Mouse (Mus musculus) heart, embryonic 15.5 days (tissue): ENCODE results near the gene Gm5868. TPM values are rescaled to one million over a fixed set of nuclear protein-coding genes. Genes with fewer than 3 reads are reported as not detected.
"Not testable (repeated sequence)": the region's sequence is repeated elsewhere in the genome, so short reads cannot be mapped to it uniquely, and the experiment has no call there.

Experiments
- ATAC-seq: fragments of 200-750 bp; cut with Nextera tagmentation; replicated peaks from 2 replicates; pipeline ENCODE4 v1.8.0; 2017; ENCODE audit warnings: low read depth, moderate TSS enrichment; ENCODE audit not compliant: insufficient number of reproducible peaks, insufficient read depth, low FRiP score
- H3K27ac ChIP-seq: fragments of 300-500 bp; sonication (generic); 2 replicates; pipeline ENCODE4 v1.5.1; 2015; ENCODE audit warnings: mild to moderate bottlenecking, inconsistent platforms
- H3K27me3 ChIP-seq: fragments of 300-500 bp; sonication (generic); 2 replicates; pipeline ENCODE4 v1.6.1; 2015; ENCODE audit warnings: inconsistent platforms
- H3K36me3 ChIP-seq: fragments of 300-500 bp; sonication (generic); 2 replicates; pipeline ENCODE4 v1.6.1; 2015; ENCODE audit warnings: mild to moderate bottlenecking, inconsistent platforms
- H3K4me1 ChIP-seq: fragments of 300-500 bp; sonication (generic); replicated peaks from 2 replicates; pipeline ENCODE4 v1.6.1; 2015; ENCODE audit warnings: inconsistent platforms
- H3K4me2 ChIP-seq: fragments of 300-500 bp; sonication (generic); 2 replicates; pipeline ENCODE4 v1.6.1; 2015; ENCODE audit warnings: inconsistent platforms, mild to moderate bottlenecking, moderate library complexity
- H3K4me3 ChIP-seq: fragments of 300-500 bp; sonication (generic); 2 replicates; pipeline ENCODE4 v1.5.1; 2015; ENCODE audit warnings: mild to moderate bottlenecking, inconsistent platforms
- H3K9ac ChIP-seq: fragments of 300-500 bp; sonication (generic); 2 replicates; pipeline ENCODE4 v1.6.1; 2015; ENCODE audit warnings: mild to moderate bottlenecking, inconsistent platforms
- H3K9me3 ChIP-seq: fragments of 300-500 bp; sonication (generic); replicated peaks from 2 replicates; pipeline ENCODE4 v1.6.1; 2016; ENCODE audit warnings: inconsistent platforms
- WGBS: fragments of 180-500 bp; shearing (Covaris S2); methylation state at CpG from one replicate; pipeline ENCODE4 v1.1.7; 2015; ENCODE audit warnings: mixed read lengths; 5-methylcytosine and 5-hydroxymethylcytosine counted together
- polyA plus RNA-seq: library from polyadenylated mRNA; unstranded; fragments of >200 nt; fragmentation: Nextera tagmentation; extraction: Ambion mirVana; gene quantifications from 2 replicates; pipeline ENCODE4 v1.2.1, GENCODE M21; 2015

The Gm5868 gene
- 0.10 and 0.15 TPM in 2 replicates for polyA plus RNA-seq

DNA sequence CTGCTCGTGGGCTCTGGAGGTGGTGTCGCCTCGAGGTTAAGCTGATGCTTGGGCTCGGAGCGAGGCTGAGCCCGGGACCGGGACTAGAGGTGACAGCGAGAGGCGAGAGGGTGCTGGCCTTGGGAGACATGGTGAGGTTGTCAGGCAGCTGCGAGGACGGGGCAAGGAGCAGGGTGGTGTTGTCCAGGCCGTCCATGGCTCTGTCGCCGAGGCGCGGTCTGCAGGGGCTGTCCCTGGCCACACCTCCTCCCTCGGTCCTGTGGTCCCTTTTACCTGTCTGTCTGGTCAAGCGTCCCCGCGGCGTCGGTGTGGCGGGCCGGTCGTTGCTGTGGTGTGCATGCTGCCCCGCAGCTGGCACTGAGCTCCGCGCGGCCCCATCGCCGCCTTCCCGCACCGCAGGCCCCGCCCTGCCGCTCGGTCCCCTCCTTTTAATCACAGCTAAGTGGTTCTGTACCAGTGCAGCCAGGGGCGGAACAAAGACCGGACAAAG is at the start of gene Gm5868:
TSS of gene Gm5868 (minus strand) at position 360 of the 490 bp plus-strand sequence.
- peak within 1 kb of the TSS; percentile 47 for H3K4me3 ChIP-seq
- WGBS = 4% methylated on average over 36 of the region's 38 CpGs
- no peak within 1 kb of the TSS for H3K9ac ChIP-seq
- H3K27ac ChIP-seq = no peak within 1 kb of the TSS
- no peaks in the 10 kb centered on the region for H3K9me3 ChIP-seq
- H3K4me2 ChIP-seq = peak within 1 kb of the TSS; percentile 85
- 0 out of 2 replicates have a peak, but pooled peaks have one; percentile 14 for ATAC-seq
- no peaks in the 10 kb centered on the region for H3K36me3 ChIP-seq
- H3K4me1 ChIP-seq = peaks cover 6% of the 10 kb centered on the region
- peaks cover 25% of the 10 kb centered on the region for H3K27me3 ChIP-seq

DNA sequence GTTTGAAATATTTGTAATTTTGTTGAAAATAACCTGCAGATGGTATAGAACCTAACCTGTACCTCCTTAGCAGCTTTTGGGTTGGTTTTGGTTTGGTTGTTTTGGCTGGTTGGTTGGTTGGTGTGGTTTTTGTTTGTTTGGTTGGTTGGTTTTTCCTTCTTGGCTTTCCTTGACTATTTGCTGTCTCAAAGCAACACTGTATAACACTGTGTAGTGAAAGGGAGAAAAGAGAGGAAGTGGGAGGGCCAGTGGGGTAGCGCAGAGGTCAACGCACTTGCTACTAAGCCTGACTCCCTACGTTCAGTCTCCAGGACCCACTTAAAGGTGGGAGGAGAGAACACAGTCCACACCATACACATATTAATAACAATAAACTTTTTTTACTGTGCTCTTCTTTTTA is 49.2 kb upstream of the Gm5868 start:
- Histone ChIP-seq H3K9ac (no peak overlapping the region), H3K27ac (no peak overlapping the region), H3K36me3 (no peaks in the 10 kb centered on the region), H3K4me3 (no peak overlapping the region), H3K4me1 (no peaks in the 10 kb centered on the region), H3K4me2 (no peak overlapping the region), H3K9me3 (no peaks in the 10 kb centered on the region), H3K27me3 (no peaks in the 10 kb centered on the region)
- ATAC-seq = no peak
- 78% methylated on average over 3 of the region's 3 CpGs for WGBS

DNA sequence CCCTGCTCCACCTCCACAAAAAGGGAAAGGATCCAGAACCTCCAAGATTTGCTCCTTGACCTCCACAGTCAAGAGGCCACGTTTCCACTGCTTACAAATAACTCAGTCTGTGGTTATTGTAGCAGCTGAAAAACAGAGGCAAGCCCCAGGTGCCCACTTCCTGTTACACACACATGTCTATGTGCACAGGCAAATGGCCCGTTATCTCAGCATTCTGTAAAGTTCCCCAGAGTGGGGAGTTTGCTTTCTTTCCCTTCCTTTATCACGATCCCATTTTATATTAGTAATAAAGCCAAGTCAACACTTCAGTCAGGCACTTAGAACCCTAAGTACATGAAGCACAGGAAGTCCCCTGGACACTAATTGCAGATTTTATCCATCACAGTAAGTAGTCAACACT is 48.8 kb upstream of the Gm5868 start:
- Histone ChIP-seq H3K4me2 (no peak overlapping the region), H3K27ac (no peak overlapping the region), H3K36me3 (no peaks in the 10 kb centered on the region), H3K9ac (no peak overlapping the region), H3K27me3 (no peaks in the 10 kb centered on the region), H3K4me1 (no peaks in the 10 kb centered on the region), H3K4me3 (no peak overlapping the region), H3K9me3 (no peaks in the 10 kb centered on the region)
- ATAC-seq = no peak
- 46% methylated on average over 3 of the region's 3 CpGs for WGBS

DNA sequence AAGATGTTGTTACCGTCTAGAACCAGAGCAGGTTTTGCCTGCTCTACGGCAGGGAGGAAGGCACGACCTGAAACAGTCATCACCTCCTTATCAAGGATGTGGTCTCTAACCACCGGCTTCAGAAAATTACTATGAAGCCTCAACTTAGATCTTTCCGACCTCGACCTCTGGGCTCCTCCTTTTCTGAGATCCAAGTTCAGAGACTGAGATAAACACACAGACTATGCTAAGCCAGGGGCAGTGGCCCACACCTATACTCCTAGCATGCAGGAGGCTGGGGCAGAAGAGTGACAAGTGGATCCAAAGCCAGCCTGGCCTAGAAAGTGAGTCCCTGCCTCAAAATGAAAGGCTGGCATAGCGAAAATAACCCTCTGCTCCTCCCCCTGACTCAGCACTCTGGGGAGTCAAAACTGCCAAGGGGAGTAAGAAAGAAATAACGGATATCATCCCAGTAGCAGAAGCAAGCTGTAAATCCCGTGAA is 47.5 kb upstream of the Gm5868 start:
- no peaks in the 10 kb centered on the region for H3K9me3 ChIP-seq
- H3K4me3 ChIP-seq = no peak overlapping the region
- WGBS = 64% methylated on average over 9 of the region's 9 CpGs
- no peak overlapping the region for H3K4me2 ChIP-seq
- no peak overlapping the region for H3K27ac ChIP-seq
- no peaks in the 10 kb centered on the region for H3K36me3 ChIP-seq
- H3K9ac ChIP-seq = no peak overlapping the region
- no peak for ATAC-seq
- no peaks in the 10 kb centered on the region for H3K27me3 ChIP-seq
- no peaks in the 10 kb centered on the region for H3K4me1 ChIP-seq

DNA sequence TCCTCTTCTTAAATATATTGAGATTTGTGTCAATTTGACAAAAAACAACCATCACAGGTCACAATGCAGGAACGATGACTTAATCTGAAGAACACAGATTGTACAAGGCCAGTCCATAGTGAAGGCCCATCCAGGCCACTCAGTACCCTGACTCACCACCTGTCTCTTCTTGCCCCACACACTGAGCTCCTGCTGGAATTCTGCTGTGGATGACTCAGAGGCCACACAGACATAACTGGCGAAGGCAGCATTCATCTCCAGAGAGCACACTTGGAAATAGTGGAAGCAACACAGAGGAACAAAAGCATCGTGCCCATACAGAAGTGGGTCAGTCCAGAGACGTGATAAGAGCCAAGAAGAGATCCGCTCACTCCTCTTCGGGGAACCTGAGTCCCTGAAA is 42.7 kb upstream of the Gm5868 start:
- WGBS = 69% methylated on average over 6 of the region's 6 CpGs
- Histone ChIP-seq H3K4me3 (no peak overlapping the region), H3K4me1 (no peaks in the 10 kb centered on the region), H3K27ac (no peak overlapping the region), H3K4me2 (no peak overlapping the region), H3K9me3 (no peaks in the 10 kb centered on the region), H3K9ac (no peak overlapping the region), H3K27me3 (no peaks in the 10 kb centered on the region), H3K36me3 (no peaks in the 10 kb centered on the region)
- ATAC-seq = no peak

DNA sequence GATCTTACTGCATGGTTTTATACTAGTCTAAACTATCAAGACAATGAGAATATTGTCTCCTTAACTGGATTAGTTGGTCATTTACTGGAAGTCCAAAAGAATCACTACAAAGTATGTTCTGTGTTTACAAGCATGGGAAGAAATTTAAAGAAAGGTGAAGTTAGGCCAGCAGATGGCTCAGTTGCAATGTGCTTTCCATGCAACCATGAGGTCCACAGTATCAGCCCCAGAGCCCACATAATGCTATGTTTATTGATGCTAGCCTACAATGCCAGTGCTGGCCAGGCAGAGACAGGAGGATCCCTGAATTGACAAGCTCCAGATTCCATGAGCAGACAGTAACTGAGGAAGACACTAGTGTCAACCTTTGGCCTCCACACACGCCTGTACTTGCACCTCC is 33.7 kb upstream of the Gm5868 start:
- H3K9ac ChIP-seq = no peak overlapping the region
- H3K9me3 ChIP-seq = no peaks in the 10 kb centered on the region
- H3K36me3 ChIP-seq = no peaks in the 10 kb centered on the region
- H3K4me1 ChIP-seq = no peaks in the 10 kb centered on the region
- H3K27ac ChIP-seq = no peak overlapping the region
- H3K4me2 ChIP-seq = no peak overlapping the region
- WGBS = 72% methylated on average over 1 of the region's 1 CpGs
- H3K4me3 ChIP-seq = no peak overlapping the region
- no peaks in the 10 kb centered on the region for H3K27me3 ChIP-seq
- no peak for ATAC-seq

DNA sequence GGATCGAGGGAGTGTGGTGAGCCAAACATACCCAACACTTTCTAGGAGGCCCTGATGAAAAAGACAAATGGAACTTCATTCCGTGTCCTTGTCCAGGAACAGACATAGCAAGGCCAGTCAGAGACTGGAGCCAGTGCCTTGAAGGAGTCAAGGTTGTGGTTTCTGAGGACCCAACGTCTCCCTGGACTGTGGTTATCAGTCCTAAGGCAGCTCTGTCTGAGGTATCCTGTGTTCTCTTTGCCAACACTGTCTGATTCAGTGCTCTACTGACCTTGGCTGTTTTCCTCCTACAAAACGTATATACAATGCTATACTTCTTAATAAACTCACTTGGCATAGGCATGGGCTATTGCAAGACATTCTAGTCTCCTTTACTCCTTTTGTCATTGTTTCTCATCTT is 30.1 kb upstream of the Gm5868 start:
- Histone ChIP-seq H3K27me3 (no peaks in the 10 kb centered on the region), H3K36me3 (no peaks in the 10 kb centered on the region), H3K4me3 (no peak overlapping the region), H3K27ac (no peak overlapping the region), H3K4me2 (no peak overlapping the region), H3K4me1 (no peaks in the 10 kb centered on the region), H3K9ac (no peak overlapping the region), H3K9me3 (no peaks in the 10 kb centered on the region)
- no peak for ATAC-seq
- 68% methylated on average over 4 of the region's 4 CpGs for WGBS

DNA sequence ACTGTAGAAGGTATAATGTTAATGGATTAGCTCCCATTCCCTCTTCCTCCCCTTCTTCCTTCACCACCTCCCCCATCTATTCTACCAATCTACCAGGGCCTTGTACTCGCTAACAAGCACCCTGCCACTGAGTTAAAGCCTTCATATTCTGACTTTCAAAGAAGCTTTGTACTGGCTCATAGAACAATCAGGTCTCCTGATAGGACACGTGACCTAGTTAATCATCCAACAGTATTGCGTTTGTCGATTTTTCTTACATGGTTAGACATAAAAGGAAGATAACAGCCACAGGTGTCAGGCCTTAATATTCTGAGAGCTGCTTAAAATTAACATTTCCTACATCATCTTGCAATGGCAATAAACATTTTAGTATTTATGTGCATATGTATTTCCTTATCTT is 15.8 kb upstream of the Gm5868 start:
- WGBS = 86% methylated on average over 4 of the region's 4 CpGs
- ATAC-seq = no peak
- Histone ChIP-seq H3K36me3 (no peaks in the 10 kb centered on the region), H3K4me2 (no peak overlapping the region), H3K27me3 (no peaks in the 10 kb centered on the region), H3K9me3 (no peaks in the 10 kb centered on the region), H3K27ac (no peak overlapping the region), H3K4me1 (no peaks in the 10 kb centered on the region), H3K9ac (no peak overlapping the region), H3K4me3 (no peak overlapping the region)

DNA sequence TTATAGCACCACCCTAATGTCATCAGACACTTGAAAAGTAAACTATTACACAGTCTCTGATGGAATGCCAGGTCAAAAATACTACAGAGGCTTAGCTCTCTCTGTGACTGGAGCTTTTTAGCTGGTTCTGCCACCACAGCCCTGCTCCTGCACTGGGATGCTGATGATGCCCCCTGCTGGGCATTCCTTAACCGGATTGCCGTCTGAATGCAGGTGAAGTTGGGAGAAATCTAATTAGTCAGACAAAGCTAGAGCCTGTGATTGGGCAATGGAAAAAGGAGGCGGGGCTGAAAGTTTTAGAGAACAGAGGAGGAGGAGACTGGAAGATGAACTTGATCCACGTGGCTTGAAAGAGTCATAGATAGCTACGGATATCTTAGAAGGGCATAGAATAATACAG is 13.7 kb upstream of the Gm5868 start:
- no peaks in the 10 kb centered on the region for H3K4me1 ChIP-seq
- 16% methylated on average over 5 of the region's 5 CpGs for WGBS
- H3K27me3 ChIP-seq = no peaks in the 10 kb centered on the region
- no peak overlapping the region for H3K9ac ChIP-seq
- H3K36me3 ChIP-seq = no peaks in the 10 kb centered on the region
- no peaks in the 10 kb centered on the region for H3K9me3 ChIP-seq
- no peak overlapping the region for H3K4me2 ChIP-seq
- H3K27ac ChIP-seq = no peak overlapping the region
- no peak for ATAC-seq
- H3K4me3 ChIP-seq = no peak overlapping the region

DNA sequence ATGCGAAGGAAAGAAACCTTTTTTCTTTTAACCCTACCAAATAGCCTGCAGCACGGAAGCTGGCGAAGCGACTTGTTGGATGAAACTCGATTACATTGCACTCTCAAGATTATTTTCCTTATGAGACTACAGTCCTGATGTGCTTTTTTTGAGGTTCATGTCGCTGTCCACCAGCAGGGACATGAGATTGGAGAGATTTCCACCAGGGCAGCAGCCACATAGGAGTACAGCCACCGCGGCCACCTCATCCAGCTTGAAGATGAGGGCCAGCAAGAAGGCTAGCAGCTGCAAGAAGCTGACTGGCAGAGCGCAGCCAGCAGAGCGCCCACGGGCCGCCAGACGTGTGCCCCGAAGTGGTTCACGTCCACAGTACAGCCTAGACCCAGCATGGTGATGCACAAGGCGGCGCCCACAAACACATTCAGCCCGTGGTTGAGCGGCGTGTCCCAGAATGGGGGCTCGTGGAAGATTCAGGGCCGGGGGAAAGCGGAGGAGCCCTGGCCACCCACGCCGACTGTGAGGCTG is 622 bp downstream of the Gm5868 start:
- Histone ChIP-seq H3K4me2 (peak overlapping the region; percentile 85), H3K4me3 (peak overlapping the region; percentile 47), H3K27me3 (peaks cover 25% of the 10 kb centered on the region)
- H3K9me3 ChIP-seq, ATAC-seq, H3K36me3 ChIP-seq, H3K9ac ChIP-seq, H3K27ac ChIP-seq, H3K4me1 ChIP-seq: not testable (repeated sequence)
- WGBS = 40% methylated on average over 25 of the region's 25 CpGs

DNA sequence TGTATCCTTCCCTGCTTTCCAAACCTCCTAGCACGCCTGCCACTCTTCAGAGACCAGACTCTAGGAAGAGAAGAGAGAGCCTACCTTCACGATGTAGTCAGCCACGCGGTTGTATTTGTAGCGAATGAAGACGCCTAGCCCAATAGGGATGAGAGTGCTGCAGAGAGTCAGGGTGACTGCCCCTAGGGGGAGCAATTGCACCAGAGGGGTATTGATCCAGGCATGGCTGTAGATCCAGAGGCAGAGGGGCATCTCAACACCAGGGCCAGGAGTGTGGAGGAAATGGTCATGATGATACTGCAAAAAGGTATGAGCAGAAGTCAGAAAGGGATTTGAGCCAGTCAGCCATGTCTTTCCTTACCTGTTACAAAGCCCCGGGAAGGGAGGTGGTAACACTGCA is 1.2 kb downstream of the Gm5868 start:
- not testable (repeated sequence) for H3K27ac ChIP-seq, H3K4me3 ChIP-seq, H3K9me3 ChIP-seq, H3K9ac ChIP-seq, ATAC-seq, H3K36me3 ChIP-seq, H3K4me1 ChIP-seq, H3K4me2 ChIP-seq
- H3K27me3 ChIP-seq = peaks cover 28% of the 10 kb centered on the region
- WGBS = 39% methylated on average over 7 of the region's 7 CpGs

DNA sequence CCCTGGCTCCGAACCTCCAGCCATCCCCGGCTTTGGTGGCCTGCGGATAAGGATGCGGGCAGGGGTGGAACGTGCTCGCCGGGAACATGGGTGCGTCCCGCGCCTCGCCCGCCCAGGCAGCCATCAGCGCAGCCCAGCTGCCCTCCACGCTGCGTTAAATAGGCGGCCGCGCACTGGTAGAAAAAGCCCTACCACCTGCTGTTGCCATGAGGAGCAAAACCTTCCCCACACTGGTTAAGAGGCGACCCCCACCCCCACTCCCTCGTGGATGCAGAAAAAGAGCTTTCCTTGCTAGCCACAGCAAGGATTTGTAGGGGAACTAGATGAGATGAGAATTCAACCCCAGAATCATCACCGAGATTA is 6.4 kb downstream of the Gm5868 start, which contains the start of gene Zar1:
TSS of gene Zar1 (minus strand) at position 285 of the 363 bp plus-strand sequence.
- Histone ChIP-seq H3K4me3 (peak within 1 kb of the TSS; percentile 53), H3K4me2 (peak within 1 kb of the TSS; percentile 89), H3K27me3 (peaks cover 31% of the 10 kb centered on the region), H3K9ac (peak within 1 kb of the TSS; percentile 48)
- H3K4me1 ChIP-seq, H3K36me3 ChIP-seq, H3K9me3 ChIP-seq, ATAC-seq, H3K27ac ChIP-seq: not testable (repeated sequence)
- WGBS = 8% methylated on average over 20 of the region's 21 CpGs
